Mouse (Mus musculus) stomach, postnatal 0 days (tissue): Measurements from ENCODE around the gene Vtcn1. TPM values are rescaled to one million over a fixed set of nuclear protein-coding genes. Genes with fewer than 3 reads are reported as not detected.
A peak's percentile ranks its signal among the peaks of the same experiment; 100 is the strongest.

ENCODE experiments used
- ATAC-seq: fragments of 200-750 bp; cut with Nextera tagmentation; 2 replicates; pipeline ENCODE4 v1.8.0; 2017; ENCODE audit not compliant: low FRiP score, low TSS enrichment
- DNase-seq: peaks from one replicate; pipeline ENCODE4 v3.0.0-alpha.2; 2016; ENCODE audit warnings: low spot score
- H3K27ac ChIP-seq: fragments of 300-500 bp; sonication (generic); replicated peaks from 2 replicates; pipeline ENCODE4 v1.5.1; 2014; ENCODE audit warnings: mild to moderate bottlenecking, control low read depth
- H3K27me3 ChIP-seq: fragments of 300-500 bp; sonication (generic); 2 replicates; pipeline ENCODE4 v1.6.1; 2014; ENCODE audit warnings: low read length; ENCODE audit not compliant: control insufficient read depth, insufficient read depth
- H3K36me3 ChIP-seq: fragments of 300-500 bp; sonication (generic); 2 replicates; pipeline ENCODE4 v1.6.1; 2014; ENCODE audit warnings: low read length, mixed read lengths; ENCODE audit not compliant: control insufficient read depth, insufficient read depth
- H3K4me1 ChIP-seq: fragments of 300-500 bp; sonication (generic); replicated peaks from 2 replicates; pipeline ENCODE4 v1.6.1; 2014; ENCODE audit warnings: antibody characterized with exemption; ENCODE audit not compliant: control insufficient read depth, insufficient read depth
- H3K4me2 ChIP-seq: fragments of 300-500 bp; sonication (generic); replicated peaks from 2 replicates; pipeline ENCODE4 v1.6.1; 2014; ENCODE audit warnings: low read depth, mild to moderate bottlenecking, control low read depth, moderate library complexity
- H3K4me3 ChIP-seq: fragments of 300-500 bp; sonication (generic); 2 replicates; pipeline ENCODE4 v1.5.1; 2014; ENCODE audit warnings: low read depth, low read length, control low read depth
- H3K9ac ChIP-seq: fragments of 300-500 bp; sonication (generic); 2 replicates; pipeline ENCODE4 v1.6.1; 2014; ENCODE audit warnings: mild to moderate bottlenecking, low read length, control low read depth, mixed read lengths
- H3K9me3 ChIP-seq: fragments of 300-500 bp; sonication (generic); 2 replicates; pipeline ENCODE4 v1.6.1; 2016; ENCODE audit warnings: low read length; ENCODE audit not compliant: control insufficient read depth
- CTCF ChIP-seq: IDR thresholded peaks from 2 replicates; pipeline ENCODE4 v1.5.1; 2016; ENCODE audit warnings: antibody characterized with exemption, low read depth, mild to moderate bottlenecking, moderate library complexity
- EP300 ChIP-seq: optimal IDR thresholded peaks from 2 replicates; pipeline ENCODE3; 2016; ENCODE audit warnings: antibody characterized with exemption
- WGBS: fragments of 180-500 bp; shearing (Covaris S2); extraction: QIAGEN DNeasy Blood & Tissue Kit; methylation state at CpG from one replicate; pipeline ENCODE4 v1.1.7; 2014; 5-methylcytosine and 5-hydroxymethylcytosine counted together
- polyA plus RNA-seq: library from polyadenylated mRNA; unstranded; fragments of >200 nt; fragmentation: Nextera tagmentation; extraction: Ambion mirVana; gene quantifications from 2 replicates; pipeline ENCODE4 v1.2.1, GENCODE M21; 2015

The Vtcn1 gene
- polyA plus RNA-seq = 1.7 and 1.9 TPM in 2 replicates

DNA sequence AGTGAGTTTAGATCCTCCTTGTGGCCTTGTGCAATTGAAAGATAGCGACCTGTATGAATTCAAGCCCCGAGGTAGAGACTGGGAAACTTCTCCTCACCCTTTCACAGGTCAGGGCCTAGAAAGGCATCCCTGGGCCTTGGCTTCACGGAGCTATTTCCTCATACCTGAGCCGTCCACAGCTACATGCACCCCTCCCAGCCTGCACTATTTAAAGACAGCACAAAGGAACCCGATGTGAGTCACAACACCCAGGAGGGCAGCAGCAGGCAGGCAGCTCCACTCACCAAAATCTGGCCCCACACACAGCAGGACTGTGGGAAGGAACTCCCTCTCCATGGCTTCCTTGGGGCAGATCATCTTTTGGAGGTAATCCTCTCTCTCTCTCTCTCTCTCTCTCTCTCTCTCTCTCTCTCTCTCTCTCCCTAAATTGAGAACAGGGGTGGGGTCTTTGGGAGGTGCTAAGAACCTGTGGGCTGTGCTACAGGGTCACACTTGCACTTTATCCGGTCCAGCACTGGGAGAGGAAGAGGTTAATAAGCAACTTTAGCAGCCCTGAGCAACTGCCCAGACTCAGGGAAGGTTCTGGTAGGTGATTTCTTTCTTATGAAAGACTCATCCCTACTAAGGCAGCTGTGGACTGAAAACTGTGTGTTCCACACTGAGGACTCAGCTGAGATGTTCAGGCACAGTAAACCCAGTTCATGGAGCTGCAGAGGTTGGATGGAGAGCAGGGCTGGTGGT, at the start of gene Vtcn1:
Vtcn1 (plus strand) TSS at position 235 of the 741 bp plus-strand sequence.
- Histone ChIP-seq H3K4me2 (no peak within 1 kb of the TSS; the same call in 1 of the 2 replicates), H3K27ac (peak within 1 kb of the TSS; percentile 45), H3K27me3 (no peaks in the 10 kb centered on the region), H3K9ac (0 out of 2 replicates have a peak within 1 kb of the TSS, but pooled peaks have one; percentile 9), H3K9me3 (no peaks in the 10 kb centered on the region), H3K4me3 (no peak within 1 kb of the TSS), H3K36me3 (no peaks in the 10 kb centered on the region), H3K4me1 (no peaks in the 10 kb centered on the region)
- DNase-seq (peak; percentile 65), ATAC-seq (peak; percentile 75)
- no peak for TF ChIP-seq CTCF
- no peak for TF ChIP-seq EP300
- 35% methylated on average over 6 of the region's 6 CpGs for WGBS

DNA sequence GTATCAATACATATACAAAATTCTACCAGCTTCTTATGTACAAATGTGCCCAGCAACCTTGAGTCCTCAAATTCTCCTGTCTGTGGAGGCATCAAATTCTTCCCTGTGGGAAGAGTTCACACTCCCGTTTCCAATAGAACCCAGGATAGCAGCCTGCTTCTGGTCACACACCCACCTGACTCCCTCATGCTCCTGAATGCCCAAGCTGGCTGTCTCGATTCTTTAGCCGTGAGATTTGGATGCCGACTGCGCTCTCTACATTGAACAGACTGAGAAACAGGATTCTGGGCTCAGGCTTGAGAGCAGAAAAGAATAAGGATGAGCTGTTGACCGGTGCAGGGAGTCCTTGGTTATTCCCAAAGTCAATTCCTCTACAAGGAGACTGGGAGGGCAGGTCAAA, 48.3 kb upstream of the Vtcn1 start:
- no peak overlapping the region for H3K4me2 ChIP-seq
- H3K9ac ChIP-seq = no peak overlapping the region
- no peaks in the 10 kb centered on the region for H3K36me3 ChIP-seq
- TF ChIP-seq CTCF = no peak
- no peak for TF ChIP-seq EP300
- H3K4me3 ChIP-seq = no peak overlapping the region
- DNase-seq (no peak), ATAC-seq (no peak)
- H3K9me3 ChIP-seq = no peaks in the 10 kb centered on the region
- 87% methylated on average over 6 of the region's 6 CpGs for WGBS
- no peak overlapping the region for H3K27ac ChIP-seq
- no peaks in the 10 kb centered on the region for H3K4me1 ChIP-seq
- H3K27me3 ChIP-seq = no peaks in the 10 kb centered on the region

DNA sequence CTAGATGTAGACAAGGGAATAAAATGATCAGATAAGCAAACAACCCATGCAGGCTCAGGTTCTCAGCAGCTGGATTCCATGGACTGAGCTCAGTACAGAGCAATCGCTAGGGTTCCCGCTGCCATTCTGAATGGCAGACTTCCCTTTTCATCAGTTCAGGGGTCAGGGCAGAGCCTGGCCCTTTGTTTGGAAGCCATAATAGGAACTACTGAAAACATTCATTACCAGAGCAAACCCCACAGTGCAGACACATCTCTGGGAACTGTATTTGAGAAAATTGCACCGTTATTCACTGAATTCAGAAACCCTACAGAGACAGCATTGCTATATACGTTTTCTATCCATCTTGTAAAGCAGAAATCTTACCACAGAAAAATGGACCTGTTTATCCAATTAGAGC, 47.7 kb upstream of the Vtcn1 start:
- TF ChIP-seq CTCF = no peak
- no peak for TF ChIP-seq EP300
- 76% methylated on average over 4 of the region's 4 CpGs for WGBS

DNA sequence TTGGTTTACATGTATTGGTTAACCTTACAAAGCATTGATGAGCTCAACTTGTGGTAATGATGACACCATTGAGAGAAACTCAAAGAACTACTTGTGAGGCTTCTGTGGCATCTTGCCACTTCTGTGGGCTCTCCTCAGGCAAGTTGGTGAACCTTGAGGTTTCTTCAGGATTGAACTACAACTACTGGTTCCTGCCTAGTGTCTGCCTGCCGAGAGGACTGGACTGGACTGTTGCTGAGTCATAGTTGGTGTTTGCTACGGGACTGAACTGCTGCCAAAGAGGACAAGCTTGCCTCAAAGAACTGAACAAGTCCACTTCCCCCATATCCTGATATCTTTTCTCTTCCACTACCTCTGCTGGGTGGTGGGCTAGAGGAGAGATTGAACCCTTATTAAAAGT, 39.2 kb upstream of the Vtcn1 start:
- WGBS = 38% methylated on average over 2 of the region's 2 CpGs
- DNase-seq (peak; percentile 44), ATAC-seq (peak; percentile 49; the same call in 1 of the 2 replicates)
- Histone ChIP-seq H3K36me3 (no peaks in the 10 kb centered on the region), H3K4me3 (no peak overlapping the region), H3K27me3 (no peaks in the 10 kb centered on the region), H3K27ac (no peak overlapping the region), H3K4me1 (no peaks in the 10 kb centered on the region), H3K9me3 (no peaks in the 10 kb centered on the region), H3K4me2 (no peak overlapping the region), H3K9ac (no peak overlapping the region)
- TF ChIP-seq CTCF = no peak
- TF ChIP-seq EP300 = no peak

More for the DNA sequence above, 47.7 kb upstream of the Vtcn1 start:
- no peaks in the 10 kb centered on the region for H3K27me3 ChIP-seq
- H3K9me3 ChIP-seq = no peaks in the 10 kb centered on the region
- H3K4me1 ChIP-seq = no peaks in the 10 kb centered on the region
- H3K9ac ChIP-seq = no peak overlapping the region
- ATAC-seq = no peak
- no peak overlapping the region for H3K4me3 ChIP-seq
- DNase-seq = no peak
- H3K27ac ChIP-seq = no peak overlapping the region
- no peaks in the 10 kb centered on the region for H3K36me3 ChIP-seq
- H3K4me2 ChIP-seq = no peak overlapping the region

DNA sequence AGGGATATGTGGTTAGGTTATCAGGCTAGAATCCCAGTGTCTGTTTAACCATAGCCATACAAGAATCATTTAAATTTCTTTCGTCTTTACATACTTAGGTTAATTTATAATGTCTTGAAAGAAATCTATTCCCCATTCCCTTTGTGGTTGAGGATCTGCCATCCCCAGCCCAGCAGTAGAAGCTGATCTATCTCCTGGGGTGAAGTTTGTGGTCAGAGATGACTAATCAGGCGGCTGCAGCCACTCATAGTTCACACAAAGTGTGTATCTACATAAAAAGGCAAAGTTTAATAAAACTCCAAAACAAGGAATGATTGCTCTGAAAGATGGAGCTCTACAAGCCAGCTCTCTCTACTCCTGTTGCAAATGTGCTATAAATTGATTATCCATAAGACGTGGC, 33.6 kb upstream of the Vtcn1 start:
- TF ChIP-seq EP300 (no peak), CTCF (no peak)
- 84% methylated on average over 3 of the region's 3 CpGs for WGBS
- no peak overlapping the region for H3K4me3 ChIP-seq

DNA sequence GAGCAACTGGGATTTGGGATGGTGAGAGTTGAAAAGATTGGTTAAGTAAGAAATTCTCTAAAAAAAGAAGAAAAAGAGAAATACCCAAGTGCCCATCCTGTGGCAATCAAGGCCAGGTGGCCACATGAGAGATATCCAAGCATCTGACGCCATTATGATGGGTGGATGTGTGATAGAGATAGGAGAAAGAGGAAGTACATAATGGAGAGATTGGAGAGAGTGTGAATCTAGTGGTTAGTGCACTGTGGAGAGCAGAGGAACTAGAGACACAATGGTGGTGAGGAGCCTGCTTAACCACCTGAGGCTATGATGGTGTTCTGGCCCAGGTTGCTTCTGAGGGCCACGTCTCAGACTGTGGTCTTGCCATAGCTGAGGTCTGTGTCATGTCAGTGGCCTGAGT, 31.9 kb upstream of the Vtcn1 start:
- TF ChIP-seq CTCF = no peak
- TF ChIP-seq EP300 = no peak
- Histone ChIP-seq H3K9ac (no peak overlapping the region), H3K36me3 (no peaks in the 10 kb centered on the region), H3K4me3 (no peak overlapping the region), H3K27ac (no peak overlapping the region), H3K9me3 (no peaks in the 10 kb centered on the region), H3K27me3 (no peaks in the 10 kb centered on the region), H3K4me1 (no peaks in the 10 kb centered on the region), H3K4me2 (no peak overlapping the region)
- DNase-seq (no peak), ATAC-seq (no peak)
- WGBS = 95% methylated on average over 2 of the region's 2 CpGs

More for the DNA sequence above, 33.6 kb upstream of the Vtcn1 start:
- no peak for ATAC-seq
- no peaks in the 10 kb centered on the region for H3K27me3 ChIP-seq
- H3K4me1 ChIP-seq = no peaks in the 10 kb centered on the region
- H3K27ac ChIP-seq = no peak overlapping the region
- H3K9ac ChIP-seq = no peak overlapping the region
- no peaks in the 10 kb centered on the region for H3K9me3 ChIP-seq
- H3K4me2 ChIP-seq = no peak overlapping the region
- DNase-seq = no peak
- no peaks in the 10 kb centered on the region for H3K36me3 ChIP-seq
